Mouse (Mus musculus) brain, embryonic 14.5 days (tissue): ENCODE data around the gene Socs5.

Experiments used
- CTCF ChIP-seq: fragments of 200-500 bp; IDR thresholded peaks from 2 replicates; pipeline ENCODE4 v1.5.1; 2012; ENCODE audit warnings: inconsistent platforms, mild to moderate bottlenecking, moderate library complexity, borderline replicate concordance; ENCODE audit not compliant: insufficient read depth, insufficient read length; ENCODE audit errors: extremely low read depth
- POLR2A ChIP-seq: fragments of 200-500 bp; IDR thresholded peaks from 2 replicates; pipeline ENCODE4 v1.6.1; 2012; ENCODE audit warnings: mild to moderate bottlenecking, inconsistent platforms, borderline replicate concordance; ENCODE audit not compliant: poor library complexity, insufficient read depth, insufficient read length, severe bottlenecking; ENCODE audit errors: extremely low read depth

DNA sequence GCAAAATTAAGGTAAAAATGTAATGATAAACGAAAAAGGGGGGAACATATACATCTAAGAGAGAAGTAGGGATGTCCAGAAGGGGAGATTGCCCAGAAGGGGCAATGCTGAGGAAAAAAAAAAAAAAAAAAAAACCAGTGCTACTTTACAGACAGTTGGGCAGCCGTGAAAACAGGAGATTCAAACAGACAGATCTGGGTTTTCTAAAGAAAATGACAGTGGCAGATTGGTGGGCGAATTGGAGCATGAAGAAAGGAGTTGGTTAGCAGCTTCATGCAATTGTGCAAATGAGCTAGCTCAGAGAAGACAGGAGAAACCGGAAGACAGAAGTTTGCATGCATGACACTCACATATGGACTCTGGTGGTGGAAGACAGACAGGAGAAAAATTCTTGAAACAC lies 6.5 kb upstream of the Socs5 start:
- TF ChIP-seq POLR2A (no peak), CTCF (no peak)
